Mouse (Mus musculus): ENCODE measurements around the gene Atp6v0a4.

DNA sequence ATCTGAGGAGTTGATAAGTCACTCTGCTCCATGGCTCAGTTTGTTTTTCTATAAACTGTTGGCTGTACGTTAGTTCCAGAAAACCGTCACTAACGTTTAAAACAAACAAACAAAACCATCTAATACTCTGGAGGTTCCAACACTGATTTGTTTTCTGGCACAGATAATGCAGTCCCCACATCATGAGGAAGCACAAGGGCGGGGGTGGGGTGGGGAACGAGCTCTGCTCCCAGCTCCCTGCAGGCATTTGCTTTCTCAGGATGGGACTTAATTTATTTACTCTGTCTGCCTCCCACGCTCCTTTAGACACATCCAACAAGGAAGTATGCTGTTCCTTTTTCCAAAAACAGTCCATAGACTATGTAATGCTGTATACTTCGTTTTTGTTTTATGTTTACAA, 101.1 kb downstream of the Atp6v0a4 start:
- TF ChIP-seq POLR2A (IDR thresholded peaks at IDR 0.05; ENCODE audit: borderline replicate concordance, extremely low read depth, low read depth, low read length) (no peak), CTCF (IDR thresholded peaks at IDR 0.05; ENCODE audit: insufficient read depth, low read length) (no peak)

Data from lung, adult 2 months (tissue).